Mouse (Mus musculus): ENCODE results near the gene Upk3b.

Gene Upk3b

GRCm38 (mm10) chr5:136076284-136076683 lies 38.0 kb downstream of the Upk3b start:
- DNase-seq (ENCODE audit: low spot score in 2 of 2) = no peak

- no peak for DNase-seq (ENCODE audit: low spot score in 2 of 2)
These were observed 38.8 kb downstream of the Upk3b start for GRCm38 (mm10) chr5:136077001-136077550.

GRCm38 (mm10) chr5:136078136-136078535 lies 39.8 kb downstream of the Upk3b start:
- no peak for DNase-seq (ENCODE audit: low spot score in 2 of 2)

- DNase-seq (ENCODE audit: low spot score in 2 of 2) = no peak
These were observed 44.0 kb downstream of the Upk3b start for GRCm38 (mm10) chr5:136082345-136082744.

- DNase-seq (ENCODE audit: low spot score in 2 of 2) = peak; percentile 91 to 94
These were observed 45.4 kb downstream of the Upk3b start, which contains the start of gene Rasa4 for GRCm38 (mm10) chr5:136083669-136084107. TSS of gene Rasa4 (plus strand) at chr5:136083916.

- no peak for DNase-seq (ENCODE audit: low spot score in 2 of 2)
These were observed 46.0 kb downstream of the Upk3b start for GRCm38 (mm10) chr5:136084144-136084881.

GRCm38 (mm10) chr5:136084891-136085651 lies 46.8 kb downstream of the Upk3b start:
- DNase-seq (ENCODE audit: low spot score in 2 of 2) = no peak

GRCm38 (mm10) chr5:136086290-136086689 lies 48.0 kb downstream of the Upk3b start:
- no peak for DNase-seq (ENCODE audit: low spot score in 2 of 2)

- DNase-seq (ENCODE audit: low spot score in 2 of 2) = no peak
These were observed 50.7 kb downstream of the Upk3b start for GRCm38 (mm10) chr5:136088821-136089575.

GRCm38 (mm10) chr5:136091927-136092326 lies 53.6 kb downstream of the Upk3b start:
- no peak for DNase-seq (ENCODE audit: low spot score in 2 of 2)

- DNase-seq (ENCODE audit: low spot score in 2 of 2) = peak; percentile 36 to 46
These were observed 56.1 kb downstream of the Upk3b start for GRCm38 (mm10) chr5:136094249-136095010.

- no peak for DNase-seq (ENCODE audit: low spot score in 2 of 2)
These were observed 56.8 kb downstream of the Upk3b start for GRCm38 (mm10) chr5:136095089-136095488.

All from right cerebral cortex, adult 2 months (tissue).